Mouse (Mus musculus): ENCODE measurements around the gene Atxn7. TPM values are rescaled to one million over a fixed set of nuclear protein-coding genes. Genes with fewer than 3 reads are reported as not detected.
A peak's percentile ranks its signal among the peaks of the same experiment; 100 is the strongest.

Gene Atxn7
- polyA plus RNA-seq, 1 experiment from 2014 or later: 5.0 TPM

GRCm38 (mm10) chr14:13995206-13996097 lies 34.2 kb downstream of the Atxn7 start:
- Histone ChIP-seq H3K4me3 (no peak overlapping the region), H3K27ac (no peak overlapping the region), H3K4me2 (no peak overlapping the region), H3K9me3 (no peaks in the 10 kb centered on the region), H3K27me3 (replicated peaks) (no peaks in the 10 kb centered on the region), H3K4me1 (no peaks in the 10 kb centered on the region), H3K36me3 (replicated peaks) (no peaks in the 10 kb centered on the region), H3K9ac (no peak overlapping the region)
- WGBS: 75% methylated on average over 9 of the region's 9 CpGs
- no peak for ATAC-seq (replicated peaks)

GRCm38 (mm10) chr14:14002771-14003170 lies 41.5 kb downstream of the Atxn7 start:
- WGBS: 90% methylated on average over 7 of the region's 7 CpGs
- Histone ChIP-seq H3K27me3 (replicated peaks) (no peaks in the 10 kb centered on the region), H3K9me3 (no peaks in the 10 kb centered on the region), H3K4me3 (no peak overlapping the region), H3K36me3 (replicated peaks) (no peaks in the 10 kb centered on the region), H3K27ac (no peak overlapping the region), H3K9ac (no peak overlapping the region), H3K4me1 (no peaks in the 10 kb centered on the region), H3K4me2 (no peak overlapping the region)
- ATAC-seq (replicated peaks): no peak

GRCm38 (mm10) chr14:14009712-14010111 lies 48.5 kb downstream of the Atxn7 start:
- H3K27me3 ChIP-seq (replicated peaks): no peaks in the 10 kb centered on the region
- 82% methylated on average over 6 of the region's 6 CpGs for WGBS
- H3K36me3 ChIP-seq (replicated peaks): no peaks in the 10 kb centered on the region
- no peak overlapping the region for H3K27ac ChIP-seq
- H3K9ac ChIP-seq: no peak overlapping the region
- no peak overlapping the region for H3K4me2 ChIP-seq
- no peaks in the 10 kb centered on the region for H3K9me3 ChIP-seq
- H3K4me1 ChIP-seq: peaks cover 17% of the 10 kb centered on the region
- H3K4me3 ChIP-seq: no peak overlapping the region
- ATAC-seq (replicated peaks): no peak

DNA sequence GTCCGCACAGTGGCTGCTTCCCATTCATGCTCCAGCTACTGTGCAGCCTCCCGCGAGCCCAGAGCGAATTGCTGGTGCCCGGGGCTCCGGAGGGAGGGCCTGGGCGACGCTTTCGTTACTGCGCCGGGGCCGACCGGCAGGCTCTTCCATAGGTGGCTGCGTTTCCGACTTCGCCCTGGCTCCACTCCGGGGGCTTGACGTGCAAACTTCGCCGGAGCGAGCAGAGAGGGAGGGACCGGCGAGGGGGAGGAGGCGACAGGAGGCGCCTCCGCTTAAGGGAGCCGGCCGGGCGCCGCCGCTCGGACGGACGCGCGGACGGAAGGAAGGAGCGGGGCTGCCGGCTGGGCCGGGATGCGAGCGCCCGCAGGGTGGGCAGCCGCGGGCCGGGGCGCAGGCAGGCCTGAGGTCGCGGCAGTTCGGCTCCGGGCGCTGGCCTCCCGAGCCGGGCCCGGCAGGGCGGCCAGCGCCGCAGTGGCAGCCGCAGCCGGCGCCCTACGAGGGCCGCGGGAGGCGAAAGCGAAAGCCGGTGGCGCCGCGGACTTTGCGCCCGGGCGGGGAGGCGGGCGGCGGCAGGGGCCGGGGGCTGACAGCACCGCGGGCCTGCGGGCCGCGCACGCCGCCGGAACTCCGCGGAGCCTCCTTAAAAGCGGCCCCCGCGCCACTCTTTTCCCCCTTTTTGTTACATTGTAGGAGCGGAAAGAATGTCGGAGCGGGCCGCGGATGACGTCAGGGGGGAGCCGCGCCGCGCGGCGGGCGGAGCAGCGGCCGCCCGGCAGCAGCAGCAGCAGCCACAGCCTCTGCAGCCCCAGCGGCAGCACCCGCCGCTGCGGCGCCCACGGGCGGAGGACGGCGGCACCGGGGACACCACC lies 51.4 kb downstream of the Atxn7 start:
- peak overlapping the region; percentile 81 for H3K4me2 ChIP-seq
- peak overlapping the region; percentile 83 for H3K4me3 ChIP-seq
- peak overlapping the region; percentile 97 for H3K27ac ChIP-seq
- H3K9me3 ChIP-seq: no peaks in the 10 kb centered on the region
- WGBS: under 1% methylated on average over 103 of the region's 116 CpGs
- no peaks in the 10 kb centered on the region for H3K36me3 ChIP-seq (replicated peaks)
- H3K27me3 ChIP-seq (replicated peaks): no peaks in the 10 kb centered on the region
- peak; percentile 95 for ATAC-seq (replicated peaks)
- peaks cover 24% of the 10 kb centered on the region for H3K4me1 ChIP-seq
- peak overlapping the region; percentile 97 for H3K9ac ChIP-seq

- WGBS: 0% methylated on average over 23 of the region's 27 CpGs
- no peaks in the 10 kb centered on the region for H3K9me3 ChIP-seq
- H3K27me3 ChIP-seq (replicated peaks): no peaks in the 10 kb centered on the region
- peak overlapping the region; percentile 97 for H3K27ac ChIP-seq
- ATAC-seq (replicated peaks): peak; percentile 80
- peaks cover 24% of the 10 kb centered on the region for H3K4me1 ChIP-seq
- H3K4me2 ChIP-seq: peak overlapping the region; percentile 81
- no peaks in the 10 kb centered on the region for H3K36me3 ChIP-seq (replicated peaks)
- H3K9ac ChIP-seq: peak overlapping the region; percentile 97
- peak overlapping the region; percentile 83 for H3K4me3 ChIP-seq
Observed at GRCm38 (mm10) chr14:14013252-14013711, 52.0 kb downstream of the Atxn7 start.

- H3K36me3 ChIP-seq (replicated peaks): no peaks in the 10 kb centered on the region
- no peaks in the 10 kb centered on the region for H3K9me3 ChIP-seq
- peaks cover 24% of the 10 kb centered on the region for H3K4me1 ChIP-seq
- 71% methylated on average over 6 of the region's 6 CpGs for WGBS
- no peaks in the 10 kb centered on the region for H3K27me3 ChIP-seq (replicated peaks)
- H3K9ac ChIP-seq: no peak overlapping the region
- no peak overlapping the region for H3K4me3 ChIP-seq
- H3K4me2 ChIP-seq: no peak overlapping the region
- no peak for ATAC-seq (replicated peaks)
- H3K27ac ChIP-seq: no peak overlapping the region
Observed at GRCm38 (mm10) chr14:14014636-14015375, 53.6 kb downstream of the Atxn7 start.

DNA sequence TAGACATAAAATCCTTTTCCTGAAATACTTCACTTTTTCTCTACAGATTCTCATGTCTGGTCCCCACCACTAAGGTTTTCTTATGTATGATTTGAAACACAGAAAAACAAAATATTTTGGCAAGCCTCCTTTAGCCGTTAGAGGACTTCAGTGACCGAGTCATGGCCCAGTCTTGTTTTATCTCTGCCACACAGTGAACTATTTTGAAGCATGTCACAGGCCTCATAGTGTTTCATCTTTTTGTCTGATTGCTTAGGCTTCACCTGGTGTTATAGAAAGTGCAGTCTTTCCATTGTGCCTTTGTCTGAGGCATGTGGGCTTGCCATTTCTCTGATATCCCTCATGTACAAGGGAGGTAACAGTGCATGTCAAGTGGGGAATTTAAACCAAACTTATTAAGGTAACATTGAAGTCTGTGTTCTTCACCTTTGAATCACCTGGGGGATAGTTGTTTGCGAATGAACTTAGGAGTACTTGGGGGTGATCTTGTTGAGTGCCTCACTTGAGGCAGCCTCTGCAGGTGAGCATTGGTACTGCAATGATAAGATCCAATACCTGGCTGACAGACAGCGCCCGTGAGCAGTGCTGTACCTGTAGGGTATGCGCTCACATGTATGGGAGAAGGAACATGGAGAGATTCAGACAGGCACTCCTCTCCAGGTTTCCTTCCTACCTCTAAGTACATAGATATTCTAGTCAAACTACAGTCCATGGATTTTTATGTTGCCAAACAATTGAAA lies 58.1 kb downstream of the Atxn7 start:
- Histone ChIP-seq H3K4me2 (no peak overlapping the region), H3K27ac (no peak overlapping the region), H3K27me3 (replicated peaks) (no peaks in the 10 kb centered on the region), H3K9me3 (no peaks in the 10 kb centered on the region), H3K36me3 (replicated peaks) (no peaks in the 10 kb centered on the region), H3K9ac (no peak overlapping the region), H3K4me1 (peaks cover 9% of the 10 kb centered on the region; the same call in 1 of the 2 replicates), H3K4me3 (no peak overlapping the region)
- 79% methylated on average over 6 of the region's 6 CpGs for WGBS
- ATAC-seq (replicated peaks): no peak

GRCm38 (mm10) chr14:14021244-14021643 lies 60.0 kb downstream of the Atxn7 start:
- Histone ChIP-seq H3K27me3 (replicated peaks) (no peaks in the 10 kb centered on the region), H3K36me3 (replicated peaks) (no peaks in the 10 kb centered on the region), H3K4me2 (no peak overlapping the region), H3K4me1 (no peaks in the 10 kb centered on the region), H3K9ac (no peak overlapping the region), H3K4me3 (no peak overlapping the region), H3K27ac (no peak overlapping the region), H3K9me3 (no peaks in the 10 kb centered on the region)
- 95% methylated on average over 6 of the region's 6 CpGs for WGBS
- ATAC-seq (replicated peaks): no peak

DNA sequence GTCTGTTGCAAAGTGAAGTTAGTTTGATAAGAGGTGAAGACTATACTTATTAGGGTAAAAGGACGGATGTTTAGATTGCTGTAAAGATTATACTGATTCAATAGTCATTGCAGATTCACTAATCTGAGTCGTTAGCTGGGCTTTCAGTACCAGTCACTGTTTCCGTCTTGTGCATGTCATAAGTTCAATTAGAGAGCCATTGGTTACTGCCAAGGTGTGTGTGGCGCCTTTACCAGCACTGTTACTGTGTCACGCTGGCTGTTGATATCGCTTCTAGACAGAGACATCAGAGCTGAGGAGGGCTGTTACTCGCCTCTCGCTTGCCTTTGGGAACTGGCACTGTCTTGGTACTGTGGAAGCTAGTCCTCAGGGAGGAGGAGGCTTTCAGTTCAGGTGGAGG lies 64.6 kb downstream of the Atxn7 start:
- H3K4me3 ChIP-seq: no peak overlapping the region
- no peaks in the 10 kb centered on the region for H3K9me3 ChIP-seq
- no peaks in the 10 kb centered on the region for H3K4me1 ChIP-seq
- no peak overlapping the region for H3K27ac ChIP-seq
- H3K4me2 ChIP-seq: no peak overlapping the region
- no peak for ATAC-seq (replicated peaks)
- H3K9ac ChIP-seq: no peak overlapping the region
- no peaks in the 10 kb centered on the region for H3K27me3 ChIP-seq (replicated peaks)
- WGBS: 94% methylated on average over 8 of the region's 8 CpGs
- no peaks in the 10 kb centered on the region for H3K36me3 ChIP-seq (replicated peaks)

- Histone ChIP-seq H3K4me2 (no peak overlapping the region), H3K4me1 (no peaks in the 10 kb centered on the region), H3K27me3 (replicated peaks) (no peaks in the 10 kb centered on the region), H3K36me3 (replicated peaks) (no peaks in the 10 kb centered on the region), H3K9me3 (no peaks in the 10 kb centered on the region), H3K27ac (no peak overlapping the region), H3K9ac (no peak overlapping the region), H3K4me3 (no peak overlapping the region)
- 98% methylated on average over 2 of the region's 2 CpGs for WGBS
- no peak for ATAC-seq (replicated peaks)
Observed at GRCm38 (mm10) chr14:14030621-14031020, 69.4 kb downstream of the Atxn7 start.

- H3K9ac ChIP-seq: no peak overlapping the region
- no peak overlapping the region for H3K4me2 ChIP-seq
- H3K36me3 ChIP-seq (replicated peaks): no peaks in the 10 kb centered on the region
- WGBS: 87% methylated on average over 1 of the region's 1 CpGs
- ATAC-seq (replicated peaks): no peak
- H3K4me3 ChIP-seq: no peak overlapping the region
- no peaks in the 10 kb centered on the region for H3K4me1 ChIP-seq
- H3K27me3 ChIP-seq (replicated peaks): no peaks in the 10 kb centered on the region
- H3K9me3 ChIP-seq: no peaks in the 10 kb centered on the region
- H3K27ac ChIP-seq: no peak overlapping the region
Observed at GRCm38 (mm10) chr14:14032842-14033241, 71.6 kb downstream of the Atxn7 start.

All from midbrain, embryonic 15.5 days (tissue).